Mouse (Mus musculus): ENCODE results near the gene Slc41a2. TPM values are rescaled to one million over a fixed set of nuclear protein-coding genes. Genes with fewer than 3 reads are reported as not detected.

Slc41a2 gene
- polyA plus RNA-seq, 2 experiments = 0.06 to 0.14 TPM

GRCm38 (mm10) chr10:83209388-83209787 is 128.3 kb downstream of the Slc41a2 start:
- WGBS (ENCODE audit: insufficient replicate concordance) = 69% methylated on average over 12 of the region's 12 CpGs

GRCm38 (mm10) chr10:83208436-83208835 is 129.2 kb downstream of the Slc41a2 start:
- Histone ChIP-seq H3K9me3 (ENCODE audit: control insufficient read depth, low read length) (no peaks in the 10 kb centered on the region), H3K4me3 (ENCODE audit: insufficient read depth in 1 of 2, low read depth in 2 of 2, low read length in 2 of 2) (no peak overlapping the region), H3K4me2 (ENCODE audit: low read depth) (no peak overlapping the region), H3K27me3 (ENCODE audit: control insufficient read depth, insufficient read depth, low read length) (no peaks in the 10 kb centered on the region), H3K27ac (no peak overlapping the region), H3K4me1 (replicated peaks; ENCODE audit: control insufficient read depth in 2 of 2, insufficient read depth in 2 of 2, low read length in 1 of 2) (no peaks in the 10 kb centered on the region), H3K9ac (replicated peaks) (no peak overlapping the region), H3K36me3 (replicated peaks; ENCODE audit: control insufficient read depth, insufficient read depth, low read depth) (no peaks in the 10 kb centered on the region)
- 72% methylated on average over 7 of the region's 7 CpGs for WGBS (ENCODE audit: insufficient replicate concordance)
- no peak for TF ChIP-seq CTCF (IDR thresholded peaks at IDR 0.05; ENCODE audit: low read depth)
- TF ChIP-seq EP300 (IDR thresholded peaks at IDR 0.05; ENCODE audit: low read depth) = no peak
- no peak for DNase-seq (ENCODE audit: low read depth in 3 of 3, low spot score in 3 of 3)
- no peak for ATAC-seq (ENCODE audit: insufficient read depth)

More at GRCm38 (mm10) chr10:83209388-83209787, 128.3 kb downstream of the Slc41a2 start:
- H3K27ac ChIP-seq = no peak overlapping the region
- H3K9ac ChIP-seq (replicated peaks) = no peak overlapping the region
- H3K4me2 ChIP-seq (ENCODE audit: low read depth) = no peak overlapping the region
- no peaks in the 10 kb centered on the region for H3K27me3 ChIP-seq (ENCODE audit: control insufficient read depth, insufficient read depth, low read length)
- no peak for DNase-seq (ENCODE audit: low read depth in 3 of 3, low spot score in 3 of 3)
- no peak for TF ChIP-seq EP300 (IDR thresholded peaks at IDR 0.05; ENCODE audit: low read depth)
- TF ChIP-seq CTCF (IDR thresholded peaks at IDR 0.05; ENCODE audit: low read depth) = no peak
- no peaks in the 10 kb centered on the region for H3K4me1 ChIP-seq (replicated peaks; ENCODE audit: control insufficient read depth in 2 of 2, insufficient read depth in 2 of 2, low read length in 1 of 2)
- H3K9me3 ChIP-seq (ENCODE audit: control insufficient read depth, low read length) = no peaks in the 10 kb centered on the region
- H3K4me3 ChIP-seq (ENCODE audit: insufficient read depth in 1 of 2, low read depth in 2 of 2, low read length in 2 of 2) = no peak overlapping the region
- ATAC-seq (ENCODE audit: insufficient read depth) = no peak
- H3K36me3 ChIP-seq (replicated peaks; ENCODE audit: control insufficient read depth, insufficient read depth, low read depth) = no peaks in the 10 kb centered on the region

GRCm38 (mm10) chr10:83202906-83203702 is 134.6 kb downstream of the Slc41a2 start:
- Histone ChIP-seq H3K9me3 (ENCODE audit: control insufficient read depth, low read length) (no peaks in the 10 kb centered on the region), H3K4me1 (replicated peaks; ENCODE audit: control insufficient read depth in 2 of 2, insufficient read depth in 2 of 2, low read length in 1 of 2) (no peaks in the 10 kb centered on the region), H3K27ac (no peak overlapping the region), H3K9ac (replicated peaks) (no peak overlapping the region), H3K4me3 (ENCODE audit: insufficient read depth in 1 of 2, low read depth in 2 of 2, low read length in 2 of 2) (no peak overlapping the region), H3K36me3 (replicated peaks; ENCODE audit: control insufficient read depth, insufficient read depth, low read depth) (no peaks in the 10 kb centered on the region), H3K27me3 (ENCODE audit: control insufficient read depth, insufficient read depth, low read length) (no peaks in the 10 kb centered on the region), H3K4me2 (ENCODE audit: low read depth) (no peak overlapping the region)
- whole genome bisulfite sequencing (ENCODE audit: insufficient replicate concordance) = 72% methylated on average over 14 of the region's 14 CpGs
- ATAC-seq (ENCODE audit: insufficient read depth) = no peak
- no peak for DNase-seq (ENCODE audit: low read depth in 3 of 3, low spot score in 3 of 3)
- TF ChIP-seq EP300 (IDR thresholded peaks at IDR 0.05; ENCODE audit: low read depth) (no peak), CTCF (IDR thresholded peaks at IDR 0.05; ENCODE audit: low read depth) (no peak)

- Histone ChIP-seq H3K36me3 (replicated peaks; ENCODE audit: control insufficient read depth, insufficient read depth, low read depth) (no peaks in the 10 kb centered on the region), H3K9ac (replicated peaks) (no peak overlapping the region), H3K9me3 (ENCODE audit: control insufficient read depth, low read length) (no peaks in the 10 kb centered on the region), H3K4me3 (ENCODE audit: insufficient read depth in 1 of 2, low read depth in 2 of 2, low read length in 2 of 2) (no peak overlapping the region), H3K4me2 (ENCODE audit: low read depth) (no peak overlapping the region), H3K27ac (no peak overlapping the region), H3K27me3 (ENCODE audit: control insufficient read depth, insufficient read depth, low read length) (no peaks in the 10 kb centered on the region), H3K4me1 (replicated peaks; ENCODE audit: control insufficient read depth in 2 of 2, insufficient read depth in 2 of 2, low read length in 1 of 2) (no peaks in the 10 kb centered on the region)
- DNase-seq (ENCODE audit: low read depth in 3 of 3, low spot score in 3 of 3) = no peak
- TF ChIP-seq EP300 (IDR thresholded peaks at IDR 0.05; ENCODE audit: low read depth) = no peak
- no peak for TF ChIP-seq CTCF (IDR thresholded peaks at IDR 0.05; ENCODE audit: low read depth)
- ATAC-seq (ENCODE audit: insufficient read depth) = no peak
- WGBS (ENCODE audit: insufficient replicate concordance) = 54% methylated on average over 7 of the region's 7 CpGs
These were observed 136.2 kb downstream of the Slc41a2 start for GRCm38 (mm10) chr10:83201525-83201924.

- DNase-seq (ENCODE audit: low read depth in 3 of 3, low spot score in 3 of 3) = no peak
These were observed 138.4 kb downstream of the Slc41a2 start for GRCm38 (mm10) chr10:83199290-83199689.

More at GRCm38 (mm10) chr10:83199290-83199689, 138.4 kb downstream of the Slc41a2 start:
- H3K36me3 ChIP-seq (replicated peaks; ENCODE audit: control insufficient read depth, insufficient read depth, low read depth) = no peaks in the 10 kb centered on the region
- 79% methylated on average over 9 of the region's 9 CpGs for WGBS (ENCODE audit: insufficient replicate concordance)
- TF ChIP-seq CTCF (IDR thresholded peaks at IDR 0.05; ENCODE audit: low read depth) = no peak
- TF ChIP-seq EP300 (IDR thresholded peaks at IDR 0.05; ENCODE audit: low read depth) = no peak
- no peak overlapping the region for H3K9ac ChIP-seq (replicated peaks)
- H3K4me2 ChIP-seq (ENCODE audit: low read depth) = no peak overlapping the region
- H3K4me3 ChIP-seq (ENCODE audit: insufficient read depth in 1 of 2, low read depth in 2 of 2, low read length in 2 of 2) = no peak overlapping the region
- ATAC-seq (ENCODE audit: insufficient read depth) = no peak
- no peaks in the 10 kb centered on the region for H3K27me3 ChIP-seq (ENCODE audit: control insufficient read depth, insufficient read depth, low read length)
- H3K4me1 ChIP-seq (replicated peaks; ENCODE audit: control insufficient read depth in 2 of 2, insufficient read depth in 2 of 2, low read length in 1 of 2) = no peaks in the 10 kb centered on the region
- H3K9me3 ChIP-seq (ENCODE audit: control insufficient read depth, low read length) = no peaks in the 10 kb centered on the region
- no peak overlapping the region for H3K27ac ChIP-seq

All from liver, embryonic 14.5 days (tissue).